Mouse (Mus musculus) MEL (cell line): ENCODE measurements at regions not wholly inside any gene's neighbourhood (a gene's known extent, or its start where the extent isn't known, plus 50 kb on each side); places are given as distances from the start of the nearest gene placed in this dataset.

ENCODE experiments used
- TCF12 ChIP-seq: IDR thresholded peaks from 2 replicates; pipeline ENCODE4 v1.6.1; 2014; ENCODE audit warnings: low read depth, mild to moderate bottlenecking, inconsistent platforms, low read length, improper control_type of control experiment, moderate library complexity
- USF1 ChIP-seq: IDR thresholded peaks from 2 replicates; pipeline ENCODE4 v1.6.1; 2014; ENCODE audit warnings: low read depth, mild to moderate bottlenecking, inconsistent platforms, low read length, improper control_type of control experiment, moderate library complexity

- TF ChIP-seq TCF12 (no peak), USF1 (no peak)
These were observed 628.8 kb upstream of the Id2 start for GRCm38 (mm10) chr12:25725774-25726173.
